Mouse (Mus musculus): ENCODE data around the gene Adgrv1. TPM values are rescaled to one million over a fixed set of nuclear protein-coding genes. Genes with fewer than 3 reads are reported as not detected.

The Adgrv1 gene
- total and polyA plus RNA-seq, 3 experiments, result 0.17 to 0.44 (median 0.27) TPM

- Histone ChIP-seq H3K9me3 (replicated peaks; ENCODE audit: low read length) (no peaks in the 10 kb centered on the region), H3K79me2 (replicated peaks; ENCODE audit: control insufficient read depth, extremely low read depth, insufficient read depth, poor library complexity, severe bottlenecking) (no peaks in the 10 kb centered on the region), H3K4me1 (ENCODE audit: control insufficient read depth in 1 of 2, insufficient read depth in 2 of 2) (no peaks in the 10 kb centered on the region), H3K9ac (ENCODE audit: insufficient read depth, low read depth) (no peak overlapping the region), H3K27me3 (replicated peaks) (no peaks in the 10 kb centered on the region), H3K4me3 (replicated peaks in 1 of 3; ENCODE audit: low read depth in 2 of 3, low read length in 2 of 3, poor library complexity in 1 of 3) (no peak overlapping the region), H3K27ac (ENCODE audit: insufficient read depth, low read depth) (no peak overlapping the region), H3K36me3 (replicated peaks in 1 of 2; ENCODE audit: control insufficient read depth in 1 of 2, insufficient read depth in 1 of 2, low read length in 1 of 2) (no peaks in the 10 kb centered on the region), H3K4me2 (ENCODE audit: insufficient read depth, low read depth, poor library complexity, severe bottlenecking) (no peak overlapping the region)
- in situ Hi-C loops (cut with MboI; ENCODE audit: low pct_ligation_motif_present, low pct_unique_long_range_greater_than_20kb, low sequenced_read_pairs), result no loop called here
- no peak for DNase-seq (ENCODE audit: extremely low read depth)
- no peak for TF ChIP-seq MAFK (IDR thresholded peaks at IDR 0.05; ENCODE audit: insufficient replicate concordance, low read length)
- no peak for TF ChIP-seq E2F4 (IDR thresholded peaks at IDR 0.05; ENCODE audit: insufficient replicate concordance, low read depth, low read length)
- TF ChIP-seq USF2 (conservative IDR thresholded peaks at IDR 0.05; ENCODE audit: low read depth, low read length), result no peak
- dilution Hi-C loops (cut with MboI; ENCODE audit: extremely low pct_ligation_motif_present, extremely low pct_unique_long_range_greater_than_20kb, low sequenced_read_pairs), result no loop called here
These were observed 353.6 kb downstream of the Adgrv1 start for GRCm38 (mm10) chr13:81279351-81279736.

GRCm38 (mm10) chr13:81278669-81279350, 354.1 kb downstream of the Adgrv1 start:
- Histone ChIP-seq H3K4me3 (replicated peaks in 1 of 3; ENCODE audit: low read depth in 2 of 3, low read length in 2 of 3, poor library complexity in 1 of 3) (no peak overlapping the region), H3K9ac (ENCODE audit: insufficient read depth, low read depth) (no peak overlapping the region), H3K4me1 (ENCODE audit: control insufficient read depth in 1 of 2, insufficient read depth in 2 of 2) (no peaks in the 10 kb centered on the region), H3K27ac (ENCODE audit: insufficient read depth, low read depth) (no peak overlapping the region), H3K79me2 (replicated peaks; ENCODE audit: control insufficient read depth, extremely low read depth, insufficient read depth, poor library complexity, severe bottlenecking) (no peaks in the 10 kb centered on the region), H3K36me3 (replicated peaks in 1 of 2; ENCODE audit: control insufficient read depth in 1 of 2, insufficient read depth in 1 of 2, low read length in 1 of 2) (no peaks in the 10 kb centered on the region), H3K4me2 (ENCODE audit: insufficient read depth, low read depth, poor library complexity, severe bottlenecking) (no peak overlapping the region), H3K27me3 (replicated peaks) (no peaks in the 10 kb centered on the region), H3K9me3 (replicated peaks; ENCODE audit: low read length) (no peaks in the 10 kb centered on the region)
- TF ChIP-seq RCOR1 (conservative IDR thresholded peaks at IDR 0.05; ENCODE audit: low read depth, low read length) (no peak), NELFE (IDR thresholded peaks at IDR 0.05; ENCODE audit: low read depth, low read length) (no peak), UBTF (IDR thresholded peaks at IDR 0.05; ENCODE audit: low read depth, low read length) (no peak)
- dilution Hi-C loops (cut with MboI; ENCODE audit: extremely low pct_ligation_motif_present, extremely low pct_unique_long_range_greater_than_20kb, low sequenced_read_pairs) (no loop called here), in situ Hi-C loops (cut with MboI; ENCODE audit: low pct_ligation_motif_present, low pct_unique_long_range_greater_than_20kb, low sequenced_read_pairs) (no loop called here)
- DNase-seq (ENCODE audit: extremely low read depth), result no peak

- no peak for DNase-seq (ENCODE audit: extremely low read depth)
- no peak overlapping the region for H3K4me3 ChIP-seq (replicated peaks in 1 of 3; ENCODE audit: low read depth in 2 of 3, low read length in 2 of 3, poor library complexity in 1 of 3)
- H3K9ac ChIP-seq (ENCODE audit: insufficient read depth, low read depth), result no peak overlapping the region
- in situ Hi-C loops (cut with MboI; ENCODE audit: low pct_ligation_motif_present, low pct_unique_long_range_greater_than_20kb, low sequenced_read_pairs), result no loop called here
- H3K27ac ChIP-seq (ENCODE audit: insufficient read depth, low read depth), result no peak overlapping the region
- no peak overlapping the region for H3K4me2 ChIP-seq (ENCODE audit: insufficient read depth, low read depth, poor library complexity, severe bottlenecking)
- H3K79me2 ChIP-seq (replicated peaks; ENCODE audit: control insufficient read depth, extremely low read depth, insufficient read depth, poor library complexity, severe bottlenecking), result no peaks in the 10 kb centered on the region
- H3K27me3 ChIP-seq (replicated peaks), result no peaks in the 10 kb centered on the region
- H3K9me3 ChIP-seq (replicated peaks; ENCODE audit: low read length), result no peaks in the 10 kb centered on the region
- no peaks in the 10 kb centered on the region for H3K36me3 ChIP-seq (replicated peaks in 1 of 2; ENCODE audit: control insufficient read depth in 1 of 2, insufficient read depth in 1 of 2, low read length in 1 of 2)
- dilution Hi-C loops (cut with MboI; ENCODE audit: extremely low pct_ligation_motif_present, extremely low pct_unique_long_range_greater_than_20kb, low sequenced_read_pairs), result no loop called here
- no peaks in the 10 kb centered on the region for H3K4me1 ChIP-seq (ENCODE audit: control insufficient read depth in 1 of 2, insufficient read depth in 2 of 2)
- TF ChIP-seq NRF1 (IDR thresholded peaks at IDR 0.05; ENCODE audit: low read depth, low read length) (no peak), NELFE (IDR thresholded peaks at IDR 0.05; ENCODE audit: low read depth, low read length) (no peak), ZNF384 (IDR thresholded peaks at IDR 0.05; ENCODE audit: low read depth, low read length) (no peak), E2F4 (IDR thresholded peaks at IDR 0.05; ENCODE audit: insufficient replicate concordance, low read depth, low read length) (no peak), TCF12 (IDR thresholded peaks at IDR 0.05; ENCODE audit: low read depth, low read length) (no peak), HCFC1 (IDR thresholded peaks at IDR 0.05; ENCODE audit: low read depth, low read length) (no peak), JUND (conservative IDR thresholded peaks at IDR 0.05; ENCODE audit: low read depth, low read length) (no peak), MYC (IDR thresholded peaks at IDR 0.05; ENCODE audit: low read depth, low read length) (no peak), IRF4 (IDR thresholded peaks at IDR 0.05; ENCODE audit: low read depth, low read length) (no peak), CHD2 (IDR thresholded peaks at IDR 0.05; ENCODE audit: low read length) (no peak), GABPA (IDR thresholded peaks at IDR 0.05; ENCODE audit: insufficient replicate concordance, low read depth, low read length) (no peak), CHD1 (IDR thresholded peaks at IDR 0.05; ENCODE audit: low read depth, low read length) (no peak), SMC3 (IDR thresholded peaks at IDR 0.05; ENCODE audit: low read depth, low read length) (no peak), MAFK (IDR thresholded peaks at IDR 0.05; ENCODE audit: insufficient replicate concordance, low read length) (no peak), JUN (IDR thresholded peaks at IDR 0.05; ENCODE audit: insufficient read depth, low read depth, low read length) (no peak), BHLHE40 (IDR thresholded peaks at IDR 0.05; ENCODE audit: low read depth, low read length) (no peak), ETS1 (conservative IDR thresholded peaks at IDR 0.05; ENCODE audit: low read depth, low read length) (no peak), RAD21 (IDR thresholded peaks at IDR 0.05; ENCODE audit: low read depth, low read length) (no peak), MEF2A (IDR thresholded peaks at IDR 0.05; ENCODE audit: borderline replicate concordance, low read depth, low read length) (no peak), POLR2AphosphoS2 (IDR thresholded peaks at IDR 0.05; ENCODE audit: low read depth, low read length) (no peak)
These were observed 359.1 kb downstream of the Adgrv1 start for GRCm38 (mm10) chr13:81273837-81274236.

Data from CH12.LX (cell line).